Mouse (Mus musculus): Measurements from ENCODE around the gene Anks1. TPM values are rescaled to one million over a fixed set of nuclear protein-coding genes. Genes with fewer than 3 reads are reported as not detected.
"Not testable (repeated sequence)": the region's sequence is repeated elsewhere in the genome, so short reads cannot be mapped to it uniquely, and the experiment has no call there.

The Anks1 gene
- polyA plus RNA-seq, 1 experiment from 2014 or later = 54.6 TPM

GRCm38 (mm10) chr17:27953136-27953535 is 44.0 kb downstream of the Anks1 start:
- no peaks in the 10 kb centered on the region for H3K36me3 ChIP-seq
- no peak overlapping the region for H3K27ac ChIP-seq (replicated peaks)
- H3K4me2 ChIP-seq = no peak overlapping the region
- 0 out of 2 replicates have a peak, but pooled peaks cover 6% of the 10 kb centered on the region for H3K4me1 ChIP-seq (replicated peaks)
- ATAC-seq (ENCODE audit: low FRiP score, low read depth) = no peak
- H3K27me3 ChIP-seq = no peaks in the 10 kb centered on the region
- H3K9me3 ChIP-seq = no peaks in the 10 kb centered on the region
- no peak overlapping the region for H3K9ac ChIP-seq
- 82% methylated on average over 6 of the region's 6 CpGs for WGBS
- H3K4me3 ChIP-seq = no peak overlapping the region

- Histone ChIP-seq H3K4me1 (replicated peaks) (0 out of 2 replicates have a peak, but pooled peaks cover 6% of the 10 kb centered on the region), H3K4me3 (no peak overlapping the region), H3K9ac (no peak overlapping the region), H3K27ac (replicated peaks) (peak overlapping the region; percentile 26; the same call in 1 of the 2 replicates), H3K27me3 (no peaks in the 10 kb centered on the region), H3K36me3 (no peaks in the 10 kb centered on the region), H3K9me3 (no peaks in the 10 kb centered on the region), H3K4me2 (no peak overlapping the region)
- 69% methylated on average over 14 of the region's 14 CpGs for WGBS
- ATAC-seq (ENCODE audit: low FRiP score, low read depth) = no peak
Measured at GRCm38 (mm10) chr17:27954629-27955402, 45.7 kb downstream of the Anks1 start.

GRCm38 (mm10) chr17:27957649-27958048 is 48.5 kb downstream of the Anks1 start:
- ATAC-seq (ENCODE audit: low FRiP score, low read depth) = no peak
- no peak overlapping the region for H3K27ac ChIP-seq (replicated peaks)
- 0 out of 2 replicates have a peak, but pooled peaks cover 11% of the 10 kb centered on the region for H3K4me1 ChIP-seq (replicated peaks)
- H3K9ac ChIP-seq = no peak overlapping the region
- no peaks in the 10 kb centered on the region for H3K9me3 ChIP-seq
- H3K4me2 ChIP-seq = no peak overlapping the region
- H3K36me3 ChIP-seq = no peaks in the 10 kb centered on the region
- H3K27me3 ChIP-seq = no peaks in the 10 kb centered on the region
- 91% methylated on average over 9 of the region's 9 CpGs for WGBS
- H3K4me3 ChIP-seq = no peak overlapping the region

GRCm38 (mm10) chr17:27960128-27961111 is 51.3 kb downstream of the Anks1 start:
- Histone ChIP-seq H3K4me2 (no peak overlapping the region), H3K27me3 (no peaks in the 10 kb centered on the region), H3K9me3 (no peaks in the 10 kb centered on the region), H3K36me3 (no peaks in the 10 kb centered on the region), H3K27ac (replicated peaks) (peak overlapping the region; percentile 33), H3K4me1 (replicated peaks) (0 out of 2 replicates have a peak, but pooled peaks cover 5% of the 10 kb centered on the region), H3K4me3 (no peak overlapping the region), H3K9ac (no peak overlapping the region)
- 78% methylated on average over 21 of the region's 21 CpGs for WGBS
- ATAC-seq (ENCODE audit: low FRiP score, low read depth) = no peak

- H3K4me1 ChIP-seq (replicated peaks); H3K4me2 ChIP-seq; ATAC-seq (ENCODE audit: low FRiP score, low read depth); H3K9ac ChIP-seq; H3K36me3 ChIP-seq; H3K27ac ChIP-seq (replicated peaks); H3K9me3 ChIP-seq; H3K4me3 ChIP-seq; H3K27me3 ChIP-seq: not testable (repeated sequence)
- over 99% methylated on average over 7 of the region's 7 CpGs for WGBS
Measured at GRCm38 (mm10) chr17:27963120-27963519, 54.0 kb downstream of the Anks1 start.

GRCm38 (mm10) chr17:27964607-27965006 is 55.5 kb downstream of the Anks1 start:
- 65% methylated on average over 4 of the region's 4 CpGs for WGBS
- no peak for ATAC-seq (ENCODE audit: low FRiP score, low read depth)
- H3K4me1 ChIP-seq (replicated peaks) = peaks cover 5% of the 10 kb centered on the region; the same call in 1 of the 2 replicates
- no peak overlapping the region for H3K9ac ChIP-seq
- no peaks in the 10 kb centered on the region for H3K27me3 ChIP-seq
- H3K4me3 ChIP-seq = no peak overlapping the region
- no peaks in the 10 kb centered on the region for H3K9me3 ChIP-seq
- H3K4me2 ChIP-seq = no peak overlapping the region
- no peaks in the 10 kb centered on the region for H3K36me3 ChIP-seq
- no peak overlapping the region for H3K27ac ChIP-seq (replicated peaks)

GRCm38 (mm10) chr17:27965292-27965691 is 56.2 kb downstream of the Anks1 start:
- no peak overlapping the region for H3K4me3 ChIP-seq

GRCm38 (mm10) chr17:27966056-27966455 is 57.0 kb downstream of the Anks1 start:
- H3K9me3 ChIP-seq = no peaks in the 10 kb centered on the region
- 84% methylated on average over 4 of the region's 4 CpGs for WGBS
- H3K4me2 ChIP-seq = no peak overlapping the region
- no peak overlapping the region for H3K27ac ChIP-seq (replicated peaks)
- H3K9ac ChIP-seq = no peak overlapping the region
- no peaks in the 10 kb centered on the region for H3K27me3 ChIP-seq
- H3K36me3 ChIP-seq = no peaks in the 10 kb centered on the region
- no peaks in the 10 kb centered on the region; the same call in 1 of the 2 replicates for H3K4me1 ChIP-seq (replicated peaks)
- ATAC-seq (ENCODE audit: low FRiP score, low read depth) = no peak
- no peak overlapping the region for H3K4me3 ChIP-seq

More at GRCm38 (mm10) chr17:27965292-27965691, 56.2 kb downstream of the Anks1 start:
- Histone ChIP-seq H3K9me3 (no peaks in the 10 kb centered on the region), H3K4me2 (no peak overlapping the region), H3K27ac (replicated peaks) (no peak overlapping the region), H3K9ac (no peak overlapping the region), H3K4me1 (replicated peaks) (peaks cover under 1% of the 10 kb centered on the region; the same call in 1 of the 2 replicates), H3K27me3 (no peaks in the 10 kb centered on the region), H3K36me3 (no peaks in the 10 kb centered on the region)
- 77% methylated on average over 10 of the region's 10 CpGs for WGBS
- no peak for ATAC-seq (ENCODE audit: low FRiP score, low read depth)

GRCm38 (mm10) chr17:27966508-27967021 is 57.5 kb downstream of the Anks1 start:
- Histone ChIP-seq H3K4me3 (no peak overlapping the region), H3K9ac (no peak overlapping the region), H3K36me3 (no peaks in the 10 kb centered on the region), H3K27ac (replicated peaks) (no peak overlapping the region), H3K4me2 (no peak overlapping the region), H3K4me1 (replicated peaks) (no peaks in the 10 kb centered on the region; the same call in 1 of the 2 replicates), H3K9me3 (no peaks in the 10 kb centered on the region), H3K27me3 (no peaks in the 10 kb centered on the region)
- 85% methylated on average over 11 of the region's 11 CpGs for WGBS
- ATAC-seq (ENCODE audit: low FRiP score, low read depth) = no peak

GRCm38 (mm10) chr17:27967529-27967928 is 58.4 kb downstream of the Anks1 start:
- H3K4me2 ChIP-seq = no peak overlapping the region
- no peaks in the 10 kb centered on the region for H3K27me3 ChIP-seq
- no peak overlapping the region for H3K27ac ChIP-seq (replicated peaks)
- no peaks in the 10 kb centered on the region; the same call in 1 of the 2 replicates for H3K4me1 ChIP-seq (replicated peaks)
- ATAC-seq (ENCODE audit: low FRiP score, low read depth) = no peak
- no peaks in the 10 kb centered on the region for H3K9me3 ChIP-seq
- H3K9ac ChIP-seq = no peak overlapping the region
- 94% methylated on average over 7 of the region's 7 CpGs for WGBS
- no peaks in the 10 kb centered on the region for H3K36me3 ChIP-seq
- no peak overlapping the region for H3K4me3 ChIP-seq

- Histone ChIP-seq H3K36me3 (no peaks in the 10 kb centered on the region), H3K4me3 (no peak overlapping the region), H3K4me2 (no peak overlapping the region), H3K27ac (replicated peaks) (no peak overlapping the region), H3K9ac (no peak overlapping the region), H3K9me3 (no peaks in the 10 kb centered on the region), H3K4me1 (replicated peaks) (no peaks in the 10 kb centered on the region; the same call in 1 of the 2 replicates), H3K27me3 (no peaks in the 10 kb centered on the region)
- no peak for ATAC-seq (ENCODE audit: low FRiP score, low read depth)
- WGBS = 83% methylated on average over 9 of the region's 9 CpGs
Measured at GRCm38 (mm10) chr17:27968033-27968750, 59.1 kb downstream of the Anks1 start.

All from hindbrain, embryonic 15.5 days (tissue).